Mouse (Mus musculus) spleen, postnatal 4 days (tissue): ENCODE measurements around the gene Cfap74.

Experiments used
- DNase-seq, 2 experiments: peaks; one replicate each; pipeline ENCODE4 v3.0.0; 2022; ENCODE audit warnings: low spot score in 2 of 2

Gene Cfap74

GRCm38 (mm10) chr4:155497963-155498362 lies 89.0 kb downstream of the Cfap74 start:
- DNase-seq = no peak

GRCm38 (mm10) chr4:155501126-155501525 lies 92.1 kb downstream of the Cfap74 start:
- no peak for DNase-seq

- DNase-seq = no peak
These were observed 96.1 kb downstream of the Cfap74 start for GRCm38 (mm10) chr4:155505067-155505466.

DNA sequence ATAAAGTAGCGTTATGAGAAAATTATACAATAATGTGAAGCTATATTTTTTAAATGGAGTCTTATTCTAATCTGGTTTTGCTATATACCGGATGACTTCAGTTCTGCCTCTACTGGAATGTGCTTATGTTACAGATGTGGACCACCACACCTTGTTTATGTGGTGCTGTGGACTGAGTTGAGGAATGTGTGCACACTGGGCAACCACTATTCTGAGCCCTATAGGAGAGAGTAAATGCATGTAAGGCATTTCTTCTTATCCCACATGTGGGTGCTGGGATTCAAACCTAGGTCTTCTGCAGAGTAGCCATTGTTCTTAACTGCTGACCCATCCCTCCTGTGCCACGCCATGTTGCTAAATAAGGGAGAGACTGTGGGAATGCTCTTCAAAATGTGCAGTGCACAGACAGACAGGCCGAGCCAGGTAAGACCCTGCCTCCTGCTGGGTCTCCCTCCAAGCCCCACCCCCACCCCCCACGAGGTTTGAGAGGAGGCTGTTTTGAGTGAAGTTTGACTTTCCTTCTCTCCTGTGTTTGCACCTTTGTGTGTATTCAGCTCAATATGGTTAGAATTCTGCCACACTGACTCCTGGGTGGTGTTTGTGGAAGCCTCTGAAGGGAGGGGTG lies 96.8 kb downstream of the Cfap74 start:
- no peak for DNase-seq

DNA sequence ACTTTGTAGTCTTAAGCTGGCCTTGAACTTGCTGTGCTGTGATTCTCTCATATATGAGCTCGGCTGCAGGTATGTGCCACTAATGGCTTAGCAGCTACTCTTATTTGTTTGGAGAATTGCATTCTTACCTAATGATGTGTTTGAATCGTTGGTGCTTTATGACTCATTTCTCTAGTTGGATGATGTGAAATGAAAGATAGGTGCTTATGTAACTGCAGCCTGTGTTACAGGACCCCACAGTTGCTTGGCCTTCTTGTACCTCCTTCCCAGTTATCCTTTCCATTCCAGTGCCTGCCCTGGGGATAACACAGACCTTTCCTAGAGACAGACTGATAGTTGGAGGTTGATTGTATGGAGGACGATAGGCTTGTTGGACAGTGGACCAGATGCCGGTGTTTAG lies 99.6 kb downstream of the Cfap74 start:
- DNase-seq = no peak

DNA sequence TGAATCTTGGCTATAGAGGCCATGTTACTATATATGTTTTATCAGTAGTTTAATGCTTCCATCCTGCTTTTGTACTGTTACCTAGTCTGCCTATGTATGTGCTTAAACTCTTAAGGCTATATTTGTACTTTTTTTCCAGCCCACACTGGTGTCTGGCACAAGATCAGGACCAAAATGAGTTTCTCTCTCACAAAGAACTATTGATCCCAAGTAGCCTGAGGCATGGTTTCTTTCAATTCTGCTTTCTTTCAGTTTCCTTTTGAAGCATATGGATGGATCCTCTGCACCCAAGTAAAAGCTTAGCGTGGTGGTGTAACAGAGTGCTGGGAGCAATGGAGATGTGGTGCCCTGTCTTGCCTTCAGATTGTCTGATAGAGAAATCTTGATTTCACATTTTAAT lies 102.0 kb downstream of the Cfap74 start:
- no peak for DNase-seq

GRCm38 (mm10) chr4:155514810-155515209 lies 105.8 kb downstream of the Cfap74 start:
- DNase-seq = no peak
